Mouse (Mus musculus): ENCODE results near the gene 2210010C04Rik. TPM values are rescaled to one million over a fixed set of nuclear protein-coding genes. Genes with fewer than 3 reads are reported as not detected.
"Not testable (repeated sequence)": the region's sequence is repeated elsewhere in the genome, so short reads cannot be mapped to it uniquely, and the experiment has no call there.

Gene 2210010C04Rik
- total RNA-seq, 2 experiments from 2014 or later, result not detected

GRCm38 (mm10) chr6:41019140-41019539 lies 16.2 kb downstream of the 2210010C04Rik start:
- no peak for DNase-seq

GRCm38 (mm10) chr6:41018629-41019028 lies 16.7 kb downstream of the 2210010C04Rik start:
- DNase-seq, result no peak

DNA sequence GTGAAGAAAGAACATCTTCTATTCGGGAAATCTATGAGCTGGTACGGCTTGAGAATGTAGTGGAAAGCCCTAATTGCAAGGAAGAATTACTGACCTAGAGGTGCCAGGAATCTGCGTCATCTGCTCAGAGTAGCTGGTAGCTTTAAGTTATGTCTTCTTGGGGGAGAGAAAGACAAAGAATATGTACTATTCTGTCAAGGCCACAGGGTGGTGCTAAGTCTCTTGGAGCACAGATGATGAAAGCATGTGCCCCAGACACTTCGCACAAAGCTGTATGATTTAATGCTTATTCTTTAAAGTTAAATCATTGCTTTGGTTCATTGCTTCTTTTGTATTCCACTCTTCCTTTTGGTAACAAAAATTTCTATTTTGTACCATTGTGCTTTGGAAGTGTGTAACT lies 20.2 kb downstream of the 2210010C04Rik start:
- DNase-seq, result no peak

- DNase-seq, result not testable (repeated sequence)
Observed at GRCm38 (mm10) chr6:40999379-40999778, 35.9 kb downstream of the 2210010C04Rik start, which contains the start of gene Gm2663. TSS of gene Gm2663 (minus strand) at chr6:40999479.

Other genes with a start within 250 kb of the 2210010C04Rik start
- gene Moxd2, start 148.0 kb downstream of the 2210010C04Rik start, total RNA-seq (2021), result not detected
- not detected for gene Prss58, start 135.1 kb downstream of the 2210010C04Rik start, total RNA-seq (2021)
- gene 1700074P13Rik, start 95.0 kb downstream of the 2210010C04Rik start, total RNA-seq (2021), result not detected
- not detected for gene Gm4744, start 83.6 kb downstream of the 2210010C04Rik start, total RNA-seq (2021)
- not detected for gene 1810009J06Rik, start 70.8 kb downstream of the 2210010C04Rik start, total RNA-seq (2021)
- not detected for gene Gm2663, start 36.0 kb downstream of the 2210010C04Rik start, total RNA-seq (2021)

Data from heart, adult 18-20 months (tissue).